Mouse (Mus musculus) Patski (cell line): ENCODE results near the gene Rnf169. TPM values are rescaled to one million over a fixed set of nuclear protein-coding genes. Genes with fewer than 3 reads are reported as not detected.
"Not testable (repeated sequence)": the region's sequence is repeated elsewhere in the genome, so short reads cannot be mapped to it uniquely, and the experiment has no call there.

Source experiments
- ATAC-seq: fragments of 100-300 bp; one replicate; pipeline ENCODE4 v1.8.0; 2021
- CTCF ChIA-PET: fragments of 350-600 bp; sonication (Branson Sonifier 250); formaldehyde crosslinking; loops from one replicate; lab custom pipeline; 2022; ENCODE audit warnings: inconsistent platforms; lab: Charles Lee
- POLR2A ChIA-PET: fragments of 350-600 bp; sonication (Branson Sonifier 250); formaldehyde crosslinking; loops from one replicate; lab custom pipeline; 2022; ENCODE audit warnings: antibody characterized with exemption, inconsistent platforms; lab: Charles Lee
- DNase-seq: peaks from one replicate; pipeline ENCODE4 v3.0.0-alpha.2; 2011; ENCODE audit warnings: low read depth, low spot score
- H3K27me3 ChIP-seq: fragments of 371-371 bp; one replicate; pipeline ENCODE4 v1.5.1; 2021
- CTCF ChIP-seq: fragments of 100-300 bp; IDR thresholded peaks from one replicate; pipeline ENCODE4 v1.5.1; 2021
- in situ Hi-C: fragments of 300-500 bp; cut with MboI; formaldehyde crosslinking; loops from 3 replicates; pipeline ENCODE4 v1.11.1; 2018; ENCODE audit warnings: low pct_unique_long_range_greater_than_20kb, mixed read lengths
- polyA plus RNA-seq: library from polyadenylated mRNA; unstranded; gene quantifications from one replicate; pipeline ENCODE4 v1.2.3, GENCODE M21; 2021

Rnf169 gene
- polyA plus RNA-seq, 1 experiment from 2014 or later, result 9.3 TPM

- no peak for TF ChIP-seq CTCF
- POLR2A ChIA-PET, result interaction anchor here (0.7 kb wide), 1 partner anchor 369 kb away, joined by 3 read pairs; no protein-coding TSS in a partner anchor
- CTCF ChIA-PET, result no interaction called here
- in situ Hi-C loops, result no loop called here
- ATAC-seq (no peak), DNase-seq (no peak)
- no peaks in the 10 kb centered on the region for H3K27me3 ChIP-seq
Observed at GRCm38 (mm10) chr7:99971926-99972325, 8.3 kb downstream of the Rnf169 start.

GRCm38 (mm10) chr7:99969151-99969550 is 11.1 kb downstream of the Rnf169 start:
- TF ChIP-seq CTCF, result no peak
- CTCF ChIA-PET, result interaction anchor here (2.4 kb wide), 1 partner anchor 12 kb away, joined by 7 read pairs; the partner anchor contains the start of gene Rnf169
- no peaks in the 10 kb centered on the region for H3K27me3 ChIP-seq
- POLR2A ChIA-PET, result no interaction called here
- ATAC-seq (no peak), DNase-seq (no peak)
- in situ Hi-C loops, result no loop called here

- no peak for TF ChIP-seq CTCF
- CTCF ChIA-PET, result no interaction called here
- in situ Hi-C loops, result no loop called here
- ATAC-seq (no peak), DNase-seq (no peak)
- POLR2A ChIA-PET, result interaction anchor here (0.5 kb wide), 1 partner anchor 35 kb away, joined by 3 read pairs; no protein-coding TSS in a partner anchor
- H3K27me3 ChIP-seq, result no peaks in the 10 kb centered on the region
Observed at GRCm38 (mm10) chr7:99966011-99966721, 14.1 kb downstream of the Rnf169 start.

GRCm38 (mm10) chr7:99965020-99965841 is 15.0 kb downstream of the Rnf169 start:
- DNase-seq (no peak), ATAC-seq (no peak)
- H3K27me3 ChIP-seq, result no peaks in the 10 kb centered on the region
- in situ Hi-C loops, result no loop called here
- CTCF ChIA-PET, result no interaction called here
- POLR2A ChIA-PET, result no interaction called here
- TF ChIP-seq CTCF, result no peak

- no peak for TF ChIP-seq CTCF
- POLR2A ChIA-PET, result no interaction called here
- CTCF ChIA-PET, result no interaction called here
- ATAC-seq (no peak), DNase-seq (no peak)
- in situ Hi-C loops, result no loop called here
- no peaks in the 10 kb centered on the region for H3K27me3 ChIP-seq
Observed at GRCm38 (mm10) chr7:99963237-99963860, 16.9 kb downstream of the Rnf169 start.

GRCm38 (mm10) chr7:99962536-99963236 is 17.6 kb downstream of the Rnf169 start:
- ATAC-seq (no peak), DNase-seq (no peak)
- POLR2A ChIA-PET, result no interaction called here
- H3K27me3 ChIP-seq, result no peaks in the 10 kb centered on the region
- no peak for TF ChIP-seq CTCF
- CTCF ChIA-PET, result interaction anchor here (1.0 to 1.2 kb wide), 3 partner anchors 8 to 28 kb away, joined by 3 read pairs; no protein-coding TSS in a partner anchor
- in situ Hi-C loops, result no loop called here

- no peak for TF ChIP-seq CTCF
- POLR2A ChIA-PET, result no interaction called here
Observed at GRCm38 (mm10) chr7:99961518-99961917, 18.7 kb downstream of the Rnf169 start.

GRCm38 (mm10) chr7:99960571-99960970 is 19.7 kb downstream of the Rnf169 start:
- POLR2A ChIA-PET, H3K27me3 ChIP-seq, ATAC-seq, DNase-seq, CTCF ChIA-PET, in situ Hi-C loops: not testable (repeated sequence)

More at GRCm38 (mm10) chr7:99961518-99961917, 18.7 kb downstream of the Rnf169 start:
- CTCF ChIA-PET, result interaction anchor here (1.0 to 1.2 kb wide), 3 partner anchors 9 to 26 kb away, joined by 3 read pairs; no protein-coding TSS in a partner anchor
- H3K27me3 ChIP-seq, result no peaks in the 10 kb centered on the region
- in situ Hi-C loops, result no loop called here
- no peak for ATAC-seq
- no peak for DNase-seq

GRCm38 (mm10) chr7:99957226-99957965 is 22.9 kb downstream of the Rnf169 start:
- ChIA-PET POLR2A (no interaction called here), CTCF (no interaction called here)
- TF ChIP-seq CTCF, result no peak
- H3K27me3 ChIP-seq, result no peaks in the 10 kb centered on the region
- ATAC-seq (no peak), DNase-seq (no peak)
- in situ Hi-C loops, result no loop called here
